Mouse (Mus musculus) MEL-GATA-1-ER (cell line): ENCODE data around the gene Cic.

Source experiments
- DNase-seq: peaks from one replicate; pipeline ENCODE4 v3.0.0-alpha.2; 2012; ENCODE audit warnings: low read depth; ENCODE audit errors: extremely low read depth

Gene Cic

GRCm38 (mm10) chr7:25267301-25267750 is at the start of gene Cic:
TSS of gene Cic (plus strand) at chr7:25267704.
- peak; percentile 99 for DNase-seq

GRCm38 (mm10) chr7:25218705-25219415 is 48.6 kb upstream of the Cic start:
- peak; percentile 52 for DNase-seq

DNA sequence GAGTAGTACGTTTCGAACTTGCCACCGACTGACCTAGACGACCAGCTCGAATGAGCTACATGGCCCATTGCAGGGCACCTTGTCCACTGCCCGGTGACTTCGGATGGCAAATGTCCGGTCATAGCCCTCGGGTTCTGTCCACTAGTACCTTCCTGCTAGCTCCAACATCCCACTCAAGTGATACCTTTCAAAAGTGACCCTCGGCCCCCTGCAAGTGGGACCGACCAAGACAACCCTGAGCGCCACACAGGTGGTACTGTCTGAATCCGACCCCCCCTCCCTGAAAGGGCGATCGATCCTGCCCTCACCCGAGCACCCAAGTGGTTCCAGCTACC is 48.1 kb upstream of the Cic start:
- no peak for DNase-seq

DNA sequence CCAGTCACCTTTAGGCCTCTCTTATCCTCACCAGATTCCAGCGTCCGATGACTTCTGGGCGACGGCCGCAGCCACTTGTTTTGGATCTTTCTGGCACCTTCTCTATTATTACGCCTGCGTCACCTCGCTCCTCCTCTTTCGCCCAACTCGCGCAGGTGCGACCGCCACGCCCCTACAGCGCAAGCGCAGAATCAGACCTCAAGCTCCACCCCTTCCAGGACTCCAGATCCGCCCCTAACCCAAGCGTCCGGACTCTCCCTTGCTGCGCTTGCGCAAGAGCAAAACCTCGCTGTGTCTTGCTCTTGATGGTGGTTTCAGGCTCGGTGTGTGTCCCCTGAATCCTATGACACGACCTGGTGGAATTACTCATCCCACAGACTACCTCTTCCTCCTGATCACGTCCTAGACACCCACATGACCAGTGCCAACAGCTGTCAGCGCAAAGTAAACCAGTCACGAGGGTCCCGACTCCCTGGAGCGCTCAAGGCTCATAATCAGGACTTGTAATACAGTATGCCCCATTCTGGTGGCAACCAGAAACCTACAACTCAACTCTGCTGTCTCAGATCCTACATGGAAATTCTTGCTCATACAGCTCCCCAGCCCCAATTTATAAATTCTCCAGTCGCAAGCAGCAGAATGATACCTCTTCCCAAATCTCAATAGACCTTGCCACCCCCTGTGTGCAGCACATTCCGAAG is 47.6 kb upstream of the Cic start:
- DNase-seq: peak; percentile 84

DNA sequence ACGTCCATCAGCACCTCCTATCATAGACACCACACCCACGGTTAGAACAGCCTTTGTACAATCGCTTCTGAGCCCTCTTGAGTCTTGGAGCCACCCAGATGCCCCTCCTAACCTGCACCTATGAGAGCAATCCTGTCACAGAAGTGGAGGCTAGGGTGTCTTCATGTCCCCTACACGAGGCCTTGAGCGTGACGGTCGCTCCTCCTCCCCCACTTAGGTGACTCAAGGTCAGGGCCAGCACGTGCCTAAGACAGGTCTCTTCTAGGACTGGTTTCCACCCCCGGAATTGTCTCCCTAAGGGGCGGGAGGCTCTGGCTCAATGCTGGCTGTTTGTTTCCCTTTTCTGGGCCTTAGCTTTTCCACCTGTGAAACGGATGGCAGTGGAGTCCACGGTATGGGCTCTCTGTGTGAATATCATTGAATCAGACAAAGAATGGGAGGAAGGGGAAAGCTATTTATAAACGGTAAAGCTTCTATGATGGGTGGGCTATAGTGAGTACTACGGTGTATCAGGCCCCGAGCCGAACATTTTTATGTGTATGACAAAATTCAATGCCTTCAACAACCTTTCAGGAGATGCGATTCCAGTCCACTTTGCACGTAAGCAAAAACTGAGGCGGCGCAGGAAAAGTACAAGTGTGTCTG is 46.9 kb upstream of the Cic start, which contains the start of gene Dedd2:
Dedd2 (minus strand) TSS at position 159 of the 645 bp plus-strand sequence.
- peak; percentile 41 for DNase-seq

DNA sequence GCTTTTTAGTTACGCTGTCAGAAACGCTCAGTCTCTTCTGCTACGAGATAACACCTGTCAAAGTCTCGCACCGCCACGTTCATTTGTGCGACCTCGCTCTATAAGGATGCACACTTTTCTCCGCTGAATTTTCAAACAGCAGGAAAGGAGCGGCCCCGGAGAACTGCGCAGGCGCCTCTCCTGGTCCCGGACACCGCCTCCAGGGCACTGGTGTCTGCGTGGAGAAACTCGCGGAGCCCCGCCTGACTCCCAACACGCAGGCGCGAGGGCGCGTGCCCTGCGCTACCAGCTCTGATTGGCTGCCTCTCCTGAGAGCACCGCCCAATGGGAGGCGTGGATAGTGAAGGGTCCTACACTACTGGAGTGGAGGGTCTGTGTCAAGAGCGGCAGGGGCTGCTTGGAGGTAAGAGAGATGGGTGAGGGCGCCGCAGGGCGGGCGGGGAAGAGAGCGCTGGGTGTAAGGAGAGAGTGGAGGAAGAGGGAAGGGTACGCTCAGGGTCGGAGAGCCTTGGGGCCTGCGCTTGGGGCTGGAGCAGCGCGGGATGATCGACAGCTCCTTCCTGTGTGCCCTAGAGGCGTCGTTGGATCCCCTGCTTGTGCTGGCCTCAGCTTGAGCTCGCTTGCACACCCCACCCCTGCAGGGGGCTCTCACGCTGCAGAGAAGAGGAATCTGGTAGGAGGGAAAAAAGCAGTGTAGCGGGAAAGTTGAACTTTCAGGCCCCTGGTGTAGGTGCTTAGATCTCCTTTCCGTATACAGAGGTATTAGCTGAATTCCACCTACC is 46.2 kb upstream of the Cic start, which contains the start of gene Zfp526:
Zfp526 (plus strand) TSS at position 324 of the 782 bp plus-strand sequence.
- DNase-seq: peak; percentile 93

DNA sequence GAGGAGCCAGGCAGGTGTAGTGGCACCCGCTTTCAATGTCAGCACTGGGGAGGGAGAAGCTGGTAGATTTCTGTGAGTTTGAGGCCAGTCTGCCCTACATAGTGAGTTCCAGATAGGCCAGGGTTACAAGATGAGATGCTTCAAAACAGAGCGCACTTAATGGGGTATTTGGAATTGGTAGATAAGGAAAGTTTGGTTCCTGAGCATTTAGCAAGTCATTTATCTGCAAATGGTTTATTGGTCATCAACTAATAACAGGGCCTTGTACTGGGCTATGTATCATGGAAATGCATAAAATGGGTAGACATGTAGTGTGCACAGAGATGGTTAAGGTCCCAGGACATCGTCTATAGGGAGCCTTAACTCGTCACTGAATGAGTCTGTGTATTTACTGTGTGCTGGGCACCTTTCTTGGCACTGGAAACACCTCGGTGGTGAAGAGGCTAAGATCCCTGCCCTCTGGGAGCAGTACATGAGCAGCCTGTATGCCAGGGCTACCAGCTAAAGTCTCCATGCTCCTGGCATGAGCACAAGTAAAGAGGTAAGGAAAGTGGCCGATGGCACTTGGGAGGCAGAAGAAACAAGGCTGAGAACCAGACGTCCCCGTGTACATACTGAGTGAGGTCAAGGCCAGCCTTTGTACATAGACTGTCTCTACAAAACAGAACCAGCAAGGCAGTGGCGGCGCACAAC is 45.1 kb upstream of the Cic start:
- no peak for DNase-seq

- no peak for DNase-seq
These were observed 39.8 kb upstream of the Cic start for GRCm38 (mm10) chr7:25227523-25228300.

GRCm38 (mm10) chr7:25230690-25231285 is 36.7 kb upstream of the Cic start:
- DNase-seq: no peak

GRCm38 (mm10) chr7:25232101-25232648 is 35.3 kb upstream of the Cic start:
- no peak for DNase-seq

GRCm38 (mm10) chr7:25233061-25233460 is 34.4 kb upstream of the Cic start:
- DNase-seq: no peak

GRCm38 (mm10) chr7:25235526-25235925 is 32.0 kb upstream of the Cic start:
- DNase-seq: no peak

- peak; percentile 87 for DNase-seq
These were observed 30.1 kb upstream of the Cic start, which contains the start of gene Gsk3a for GRCm38 (mm10) chr7:25237249-25238014. TSS of gene Gsk3a (minus strand) at chr7:25237851.

GRCm38 (mm10) chr7:25238015-25238706 is 29.3 kb upstream of the Cic start:
- DNase-seq: peak; percentile 99

GRCm38 (mm10) chr7:25238829-25239623 is 28.5 kb upstream of the Cic start:
- peak; percentile 92 for DNase-seq

GRCm38 (mm10) chr7:25240631-25241030 is 26.9 kb upstream of the Cic start:
- no peak for DNase-seq

DNA sequence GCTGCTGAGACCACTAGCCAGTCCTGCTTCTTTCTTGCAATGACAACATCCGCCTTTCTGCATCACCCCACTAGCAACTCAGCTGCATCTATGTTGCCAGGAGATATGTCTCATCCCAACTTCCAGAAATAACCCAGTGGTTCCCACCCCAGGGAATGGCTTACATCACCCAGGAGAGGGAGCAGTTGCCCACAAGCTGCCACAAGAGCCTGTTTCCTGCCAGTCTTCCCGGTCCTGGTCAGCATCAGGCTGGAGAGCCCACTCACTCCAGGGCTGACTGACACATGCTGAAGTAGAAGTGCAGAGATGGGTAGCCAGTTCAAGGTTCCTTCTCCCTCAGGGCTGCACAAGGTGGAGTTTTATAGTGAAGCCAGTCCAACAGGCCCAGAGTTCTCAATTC is 26.4 kb upstream of the Cic start:
- DNase-seq: no peak
